Mouse (Mus musculus): ENCODE measurements around the gene Gm10277.

Gene Gm10277

DNA sequence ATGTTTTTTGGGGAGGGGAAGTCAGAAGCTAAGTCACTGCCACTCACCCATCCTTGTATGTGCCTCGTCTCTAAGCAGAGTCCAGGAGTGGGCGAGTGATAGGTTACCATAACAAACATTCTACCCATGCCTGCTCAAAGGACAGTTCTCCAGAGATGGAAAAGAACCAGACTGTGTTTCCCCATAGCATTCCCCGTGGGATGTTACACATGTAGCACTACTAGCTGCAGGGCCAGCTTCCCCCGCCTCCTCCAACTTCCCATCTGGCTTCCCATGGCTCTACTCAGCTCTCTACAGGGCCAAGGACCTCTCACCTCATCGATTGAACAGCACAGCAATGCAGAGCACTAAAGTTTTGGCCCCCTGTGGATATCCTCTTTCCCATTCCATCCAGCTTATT lies 7.7 kb upstream of the Gm10277 start:
- no peak for DNase-seq (ENCODE audit: low spot score)

GRCm38 (mm10) chr11:77793238-77793930 lies 5.8 kb upstream of the Gm10277 start:
- peak; percentile 99 for DNase-seq (ENCODE audit: low spot score)

- DNase-seq (ENCODE audit: low spot score), result no peak
Observed at GRCm38 (mm10) chr11:77792566-77792909, 5.0 kb upstream of the Gm10277 start.

- no peak for DNase-seq (ENCODE audit: low spot score)
Observed at GRCm38 (mm10) chr11:77791752-77792565, 4.4 kb upstream of the Gm10277 start.

GRCm38 (mm10) chr11:77791241-77791727 lies 3.7 kb upstream of the Gm10277 start:
- peak; percentile 44 for DNase-seq (ENCODE audit: low spot score)

DNA sequence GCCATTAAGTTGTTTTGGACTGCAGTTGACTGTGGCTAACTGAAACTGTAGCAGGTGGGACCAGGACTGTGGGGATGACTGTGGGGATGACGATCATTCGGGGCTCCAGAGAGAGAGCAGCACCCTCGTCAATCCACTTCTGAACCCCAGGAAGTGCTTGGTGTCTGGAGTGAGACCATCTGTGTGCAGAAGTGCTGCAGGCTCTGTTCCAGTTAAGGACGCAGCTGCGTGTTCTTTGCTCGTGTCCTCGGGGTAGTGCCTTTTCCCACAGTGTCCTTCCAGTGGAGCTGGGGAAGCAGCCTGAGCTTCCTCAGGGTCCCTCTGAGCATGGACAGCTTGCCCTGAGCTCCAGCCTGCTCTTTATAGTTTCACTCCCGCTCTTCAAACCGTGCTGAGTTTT lies 2.7 kb upstream of the Gm10277 start:
- DNase-seq (ENCODE audit: low spot score), result no peak

GRCm38 (mm10) chr11:77789512-77789911 lies 2.0 kb upstream of the Gm10277 start:
- DNase-seq (ENCODE audit: low spot score), result no peak

DNA sequence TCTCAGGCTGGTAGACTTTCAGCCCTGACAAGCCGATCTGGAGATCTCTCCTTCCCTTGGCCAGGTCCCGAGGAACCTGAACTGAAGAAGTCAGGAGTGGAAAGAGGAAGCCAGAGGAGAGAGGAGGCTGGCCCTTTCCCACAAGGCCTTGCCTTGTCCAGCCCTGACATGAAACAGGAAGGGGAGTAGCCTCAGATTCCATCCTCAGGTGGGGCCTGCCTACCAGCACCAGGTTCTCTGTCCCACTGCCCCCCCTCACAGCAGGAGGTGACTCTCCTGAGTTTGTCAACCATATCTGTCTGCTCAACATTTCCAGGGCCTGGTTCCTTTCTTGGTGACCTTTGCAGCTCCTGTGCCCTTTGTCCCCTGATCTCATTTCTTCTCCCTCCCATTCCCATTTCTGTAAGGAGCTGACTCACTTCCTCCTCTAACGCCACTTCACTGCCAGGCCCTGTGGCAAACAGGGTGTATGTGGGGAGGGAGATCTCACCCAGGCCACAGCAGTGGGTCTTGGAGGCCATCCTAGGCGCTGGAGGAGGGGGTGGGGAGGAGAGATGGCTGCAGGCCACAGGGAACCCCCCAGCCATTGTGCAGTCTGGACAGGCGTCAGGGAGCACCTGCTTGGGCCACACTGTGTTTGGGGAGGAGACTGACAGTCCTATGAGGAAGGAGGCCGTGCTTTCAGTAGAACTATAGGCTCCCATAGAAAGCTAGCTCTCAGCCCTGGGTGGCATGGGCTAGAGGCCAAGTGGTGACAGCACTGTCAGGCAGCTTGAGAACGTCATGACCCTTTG lies 1.6 kb downstream of the Gm10277 start:
- DNase-seq (ENCODE audit: low spot score), result no peak

DNA sequence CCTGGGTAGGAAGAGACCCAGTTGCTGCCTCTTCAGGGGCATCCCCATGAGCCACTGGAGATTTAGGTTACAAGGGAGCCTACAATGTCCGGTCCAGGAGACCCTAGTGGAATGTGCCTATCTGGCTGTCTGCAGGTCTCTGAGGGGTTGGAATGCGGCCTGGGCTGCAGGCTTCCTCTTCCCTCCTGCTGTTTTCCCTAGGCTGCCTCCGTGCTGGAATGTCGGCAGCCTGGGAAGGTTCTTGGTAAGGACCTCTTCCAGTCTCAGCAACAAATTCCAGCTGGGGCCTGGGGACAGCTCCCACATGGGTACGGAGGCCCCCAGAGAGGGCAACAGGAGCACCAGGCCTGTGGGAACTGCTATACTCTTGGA lies 2.2 kb downstream of the Gm10277 start:
- DNase-seq (ENCODE audit: low spot score), result peak; percentile 58

DNA sequence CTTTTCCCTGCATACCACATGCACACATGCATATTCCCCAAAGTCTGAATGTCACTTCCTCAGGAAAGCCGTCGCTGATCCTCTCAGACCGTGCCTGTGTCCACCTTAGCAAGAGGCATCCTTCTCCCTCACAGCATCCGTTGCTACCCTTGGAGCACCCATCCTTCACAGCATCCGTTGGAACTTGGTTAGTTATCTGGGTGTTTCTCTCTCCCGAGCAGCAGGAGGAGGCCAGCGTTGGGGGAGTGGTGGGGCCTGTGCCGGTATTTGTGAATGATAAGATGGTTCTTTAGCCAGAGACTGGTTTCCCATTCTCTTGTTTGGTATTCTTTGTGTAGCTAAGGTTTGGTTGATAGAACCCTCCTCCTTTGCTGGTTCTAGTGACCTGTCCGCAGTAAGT lies 2.7 kb downstream of the Gm10277 start:
- DNase-seq (ENCODE audit: low spot score), result no peak

DNA sequence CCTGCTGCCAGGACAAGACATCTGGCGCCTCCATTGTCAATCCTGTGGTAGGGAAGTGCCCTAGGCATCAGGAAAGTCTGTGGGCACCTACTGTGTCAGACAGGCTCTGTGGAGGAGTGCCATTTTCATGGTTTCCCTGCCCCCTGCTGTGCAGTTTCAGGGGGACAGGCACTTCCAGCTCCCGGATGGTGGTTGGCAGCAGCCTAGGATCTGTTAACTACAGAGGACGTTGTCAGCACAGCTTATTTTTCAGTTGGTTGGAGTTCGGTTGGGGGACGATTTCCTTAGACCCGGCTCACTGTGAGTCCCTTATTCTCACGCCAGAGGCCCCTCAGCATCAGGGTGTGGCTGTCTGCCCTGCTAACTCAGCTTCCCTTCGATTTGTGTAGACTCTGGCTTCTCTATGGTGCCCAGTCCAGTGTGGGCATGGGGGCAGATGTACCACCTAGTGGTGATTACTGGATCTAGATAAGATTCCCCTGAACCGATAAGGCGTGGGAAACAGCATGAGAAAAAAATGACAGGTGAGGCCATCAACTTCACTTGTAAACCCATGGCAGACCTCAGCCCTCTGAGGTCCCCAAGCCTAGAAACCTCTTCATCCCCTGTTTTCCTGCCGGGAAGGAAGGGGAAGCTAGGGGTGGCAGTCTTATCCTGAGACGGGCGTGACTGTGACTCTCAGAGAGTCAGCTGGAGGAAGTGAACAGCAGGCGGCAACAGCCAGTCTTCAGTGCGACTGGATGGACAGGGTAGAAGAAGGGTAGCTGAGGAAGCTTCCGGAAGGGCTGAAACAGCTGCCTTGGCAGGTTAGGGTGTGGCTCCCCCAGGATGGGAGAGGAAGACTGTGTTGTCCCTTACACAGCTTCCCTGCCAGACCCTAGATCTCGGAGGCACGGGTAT lies 3.5 kb downstream of the Gm10277 start:
- DNase-seq (ENCODE audit: low spot score), result no peak

DNA sequence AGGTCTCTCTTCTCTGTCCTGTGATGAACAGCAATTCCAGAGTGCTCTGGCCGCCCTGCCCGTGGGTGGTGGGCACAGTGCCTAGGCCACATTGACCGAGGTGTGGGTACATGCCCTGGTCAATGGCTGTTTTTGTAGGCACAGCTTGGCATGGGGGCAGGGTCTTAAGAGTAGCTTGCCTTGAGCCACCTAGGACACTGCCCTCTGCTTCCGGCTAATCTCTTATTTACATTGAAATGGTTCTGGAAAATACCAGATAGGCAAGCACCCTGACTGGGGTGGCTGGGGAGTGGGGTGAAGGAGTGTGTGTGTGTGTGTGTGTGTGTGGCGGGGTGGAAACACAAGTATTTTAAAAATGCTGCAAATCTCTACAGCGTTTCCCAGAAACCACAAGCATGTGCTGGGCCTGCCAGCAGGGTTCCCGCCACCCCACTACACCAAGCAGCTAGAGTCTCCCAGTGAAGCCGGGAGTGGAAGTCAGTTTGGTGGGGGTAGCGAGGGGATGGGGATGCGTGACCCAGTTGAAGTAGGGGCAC lies 4.3 kb downstream of the Gm10277 start:
- DNase-seq (ENCODE audit: low spot score), result no peak

DNA sequence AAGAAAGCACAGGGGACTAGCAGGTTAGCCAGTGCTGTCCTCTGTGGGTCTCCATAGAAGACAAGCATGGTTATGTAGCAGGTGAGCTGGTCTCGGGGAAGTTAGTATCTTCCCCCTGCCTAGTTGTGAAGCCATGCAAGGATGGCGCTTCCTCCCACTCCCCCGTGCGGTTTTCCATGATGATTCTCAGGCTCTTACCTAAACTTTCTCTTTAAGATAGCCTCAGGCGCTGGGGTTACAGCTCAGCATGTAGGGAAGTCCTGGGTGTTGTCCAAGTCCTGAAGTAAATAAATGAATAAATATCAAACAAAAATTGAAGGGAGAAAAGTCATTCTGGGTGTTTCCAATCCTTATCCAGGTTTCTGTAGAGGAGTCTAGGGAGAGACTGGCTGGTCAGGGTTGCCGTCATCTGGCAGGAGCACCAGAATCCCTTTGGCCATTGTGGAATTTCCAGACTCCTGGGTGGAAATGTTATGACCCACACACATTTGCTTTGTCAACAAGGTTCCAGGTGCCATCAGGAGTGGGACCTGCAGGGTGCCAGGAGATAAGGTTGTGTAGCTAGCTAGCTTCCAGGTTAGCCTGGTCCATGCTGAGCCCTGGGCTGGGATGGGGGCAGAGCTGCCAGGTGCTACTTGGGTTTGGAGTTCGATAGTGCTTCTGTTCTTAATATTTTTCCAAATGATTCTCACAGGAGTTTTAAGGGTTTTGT lies 5.3 kb downstream of the Gm10277 start:
- no peak for DNase-seq (ENCODE audit: low spot score)

GRCm38 (mm10) chr11:77781088-77781487 lies 6.5 kb downstream of the Gm10277 start:
- DNase-seq (ENCODE audit: low spot score), result no peak

DNA sequence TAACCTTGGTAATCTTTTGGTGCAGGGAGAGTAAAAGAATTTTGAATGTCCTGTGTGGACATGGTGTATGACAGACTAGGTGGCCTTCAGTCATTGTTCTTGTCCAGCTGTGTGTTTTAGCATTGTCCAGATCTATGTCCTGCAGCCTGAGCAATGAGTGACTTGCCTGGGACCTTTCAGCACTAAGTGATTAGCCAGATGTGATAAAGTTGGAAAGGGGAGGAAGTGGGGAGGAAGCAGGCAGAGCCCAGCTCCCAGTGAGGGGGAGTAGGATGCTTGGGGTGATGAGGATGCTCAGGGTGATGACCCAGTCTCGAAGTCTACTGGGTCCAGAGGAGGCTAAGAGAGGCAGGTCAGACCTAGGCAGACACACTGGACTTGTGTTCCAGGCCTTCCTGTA lies 8.3 kb downstream of the Gm10277 start:
- DNase-seq (ENCODE audit: low spot score), result no peak

DNA sequence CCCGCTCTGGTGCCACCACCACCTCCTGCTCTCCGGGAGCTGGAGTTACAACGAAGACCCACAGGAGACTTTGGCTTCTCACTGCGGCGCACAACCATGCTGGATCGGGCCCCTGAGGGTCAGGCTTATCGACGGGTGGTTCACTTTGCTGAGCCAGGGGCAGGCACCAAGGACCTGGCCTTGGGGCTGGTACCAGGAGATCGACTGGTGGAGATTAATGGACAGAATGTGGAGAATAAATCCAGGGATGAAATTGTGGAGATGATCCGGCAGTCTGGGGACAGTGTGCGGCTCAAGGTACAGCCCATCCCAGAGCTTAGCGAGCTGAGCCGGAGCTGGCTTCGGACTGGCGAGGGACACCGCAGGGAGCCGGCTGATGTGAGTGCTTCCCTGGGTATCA lies 9.6 kb downstream of the Gm10277 start:
- no peak for DNase-seq (ENCODE audit: low spot score)

GRCm38 (mm10) chr11:77777436-77777835 lies 10.1 kb downstream of the Gm10277 start:
- DNase-seq (ENCODE audit: low spot score), result no peak

DNA sequence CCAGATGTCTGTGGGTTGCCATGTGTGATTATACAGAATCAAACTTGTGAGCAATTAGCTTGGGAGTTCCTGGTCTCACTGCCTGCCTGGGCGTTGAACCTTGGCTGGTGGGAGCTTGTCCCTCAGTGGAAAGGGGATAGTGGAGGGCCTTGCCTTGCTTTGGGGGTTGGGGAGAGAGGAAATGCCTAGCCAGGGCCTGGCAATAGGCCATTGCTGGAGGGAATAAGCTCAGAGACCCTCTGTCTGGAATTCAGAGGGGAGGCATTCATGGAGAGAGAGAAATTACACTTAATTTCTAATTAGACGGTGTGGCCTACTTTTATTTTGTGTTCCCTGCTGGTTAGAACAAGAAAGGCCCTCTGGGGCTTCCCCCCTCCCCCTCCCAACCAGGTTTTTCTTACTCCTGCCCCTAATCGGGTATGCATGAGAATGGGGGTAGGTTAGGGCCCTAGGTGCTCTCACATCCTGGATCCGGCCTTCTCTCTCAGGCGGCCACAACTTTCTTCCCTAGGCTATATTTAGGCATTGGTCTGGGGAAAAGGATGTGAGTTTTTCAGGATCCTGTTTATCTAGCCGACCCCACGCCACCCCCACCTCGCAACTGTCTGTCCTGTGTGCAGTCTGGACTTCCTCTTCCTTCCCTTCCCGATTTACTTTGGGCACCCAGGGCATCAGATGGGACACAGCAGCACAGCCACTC lies 11.7 kb downstream of the Gm10277 start:
- DNase-seq (ENCODE audit: low spot score), result no peak

- DNase-seq (ENCODE audit: low spot score), result no peak
Observed at GRCm38 (mm10) chr11:77771879-77772713, 15.5 kb downstream of the Gm10277 start.

Data from embryo, embryonic 10 days (tissue).